Mouse (Mus musculus): ENCODE measurements around the gene 1110051M20Rik. TPM values are rescaled to one million over a fixed set of nuclear protein-coding genes. Genes with fewer than 3 reads are reported as not detected.

1110051M20Rik gene
- total RNA-seq, 2 experiments from 2014 or later, result 110 to 122 TPM

DNA sequence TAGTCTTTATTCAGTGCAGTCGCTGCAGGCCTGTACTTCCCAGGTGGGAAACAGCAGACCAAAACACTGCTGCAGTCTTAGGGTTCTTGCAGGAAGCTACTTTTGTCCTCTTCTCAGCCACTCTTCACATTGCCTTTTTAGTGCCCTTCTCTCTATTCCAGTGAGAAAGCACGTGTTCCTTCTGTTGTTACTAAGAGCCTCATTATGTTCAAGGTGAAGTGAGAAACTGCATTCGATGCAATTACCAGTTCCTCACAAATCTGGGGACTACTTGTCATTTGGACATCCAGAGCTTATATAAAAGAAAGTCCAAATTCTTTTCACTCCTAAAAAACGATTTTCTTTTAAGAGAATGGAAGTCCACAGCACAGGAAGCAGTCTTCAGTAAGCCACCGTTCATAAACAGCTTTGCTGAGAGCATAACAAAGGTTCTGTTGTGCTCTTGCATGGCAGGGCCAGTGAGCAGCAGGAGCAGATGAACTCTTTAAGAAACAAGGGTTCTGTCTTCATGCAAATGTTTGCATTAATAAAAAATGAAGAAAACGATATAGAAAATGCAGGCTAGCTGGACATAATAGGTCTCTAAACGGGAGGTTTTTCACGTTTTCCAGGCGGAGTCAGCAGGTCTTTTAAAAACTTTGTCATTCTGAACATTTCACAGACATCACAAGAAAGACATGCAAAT lies 14.4 kb downstream of the 1110051M20Rik start:
- peak overlapping the region; percentile 71 for H3K27ac ChIP-seq
- no peak for TF ChIP-seq CTCF (conservative IDR thresholded peaks at IDR 0.05)
- H3K4me3 ChIP-seq, result no peak overlapping the region; the same call in 1 of the 2 replicates
- DNase-seq (ENCODE audit: low spot score in 2 of 2), result no peak

DNA sequence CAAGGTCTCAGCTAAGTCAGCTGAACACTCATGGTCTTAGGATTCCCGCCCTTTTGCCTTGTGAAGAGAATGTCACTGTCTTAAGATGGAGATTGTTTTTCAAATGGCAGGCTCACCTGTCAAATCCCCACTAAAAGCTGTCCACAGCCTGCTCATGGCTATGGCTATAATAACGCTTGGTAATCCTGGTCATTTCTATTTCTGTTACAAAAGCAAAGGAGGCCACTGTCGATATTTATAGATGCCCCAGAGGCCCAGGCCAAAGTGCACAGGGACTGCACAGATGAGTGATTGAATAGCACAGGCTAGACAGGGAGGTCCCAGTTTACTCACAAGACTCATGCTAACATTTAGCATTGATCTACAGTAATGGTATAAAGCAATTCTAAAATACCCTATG lies 15.4 kb downstream of the 1110051M20Rik start:
- Histone ChIP-seq H3K27ac (peak overlapping the region; percentile 71), H3K4me3 (no peak overlapping the region)
- TF ChIP-seq CTCF (conservative IDR thresholded peaks at IDR 0.05), result no peak
- DNase-seq (ENCODE audit: low spot score in 2 of 2), result no peak

DNA sequence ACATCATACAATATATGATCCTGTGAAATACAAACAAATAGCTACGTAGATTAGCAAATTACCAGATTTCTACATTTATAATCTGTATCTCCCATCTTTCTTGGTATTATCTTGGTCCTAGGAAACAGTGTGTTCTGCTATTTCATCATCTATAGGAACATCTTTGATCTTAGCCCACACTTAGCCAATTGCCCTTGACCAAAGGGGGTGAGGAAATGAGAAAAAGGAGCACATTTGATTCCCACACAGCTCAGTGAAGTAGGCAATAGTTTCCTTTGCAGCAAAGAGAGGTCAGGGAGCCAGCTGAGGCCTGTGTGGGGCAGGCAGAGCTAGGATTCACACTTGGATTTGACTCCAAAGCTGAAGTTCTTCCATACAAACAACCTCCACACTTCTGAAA lies 18.2 kb downstream of the 1110051M20Rik start:
- H3K27ac ChIP-seq, result 0 out of 2 replicates have a peak overlapping the region, but pooled peaks have one; percentile 7
- no peak for DNase-seq (ENCODE audit: low spot score in 2 of 2)
- no peak overlapping the region for H3K4me3 ChIP-seq
- TF ChIP-seq CTCF (conservative IDR thresholded peaks at IDR 0.05), result no peak

DNA sequence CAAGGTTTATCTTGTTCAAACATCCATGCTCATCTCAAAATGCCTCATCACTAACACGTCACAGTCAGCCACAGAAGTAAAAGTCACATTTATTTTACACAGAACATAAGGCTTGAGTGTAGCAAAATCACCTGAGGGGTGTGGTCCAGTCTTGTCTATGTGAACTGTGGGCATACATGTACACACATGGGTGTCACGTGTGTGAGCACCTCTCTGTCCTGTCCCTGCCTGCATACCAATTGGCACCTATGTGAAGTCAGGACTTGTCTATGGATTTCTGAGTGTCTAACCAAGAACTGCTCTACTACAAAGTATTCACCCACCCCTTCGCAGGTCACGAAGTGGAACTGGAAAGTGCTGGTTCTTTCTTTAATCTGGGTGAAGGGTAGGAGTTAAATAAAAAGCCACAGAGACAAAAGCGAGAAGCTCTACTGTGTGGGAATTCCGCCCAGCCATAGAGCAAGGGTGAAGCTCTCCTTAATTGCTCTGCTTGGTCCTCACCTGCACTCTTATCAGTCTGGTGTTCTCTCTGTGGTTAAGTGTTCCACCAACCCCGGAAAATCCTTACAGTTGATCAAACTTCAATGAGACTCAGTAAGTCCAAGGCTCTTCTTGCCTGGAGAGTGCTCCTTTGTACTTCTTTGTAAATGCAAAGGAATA lies 20.3 kb downstream of the 1110051M20Rik start:
- Histone ChIP-seq H3K27ac (no peak overlapping the region), H3K4me3 (no peak overlapping the region)
- TF ChIP-seq CTCF (conservative IDR thresholded peaks at IDR 0.05), result no peak
- DNase-seq (ENCODE audit: low spot score in 2 of 2), result no peak

DNA sequence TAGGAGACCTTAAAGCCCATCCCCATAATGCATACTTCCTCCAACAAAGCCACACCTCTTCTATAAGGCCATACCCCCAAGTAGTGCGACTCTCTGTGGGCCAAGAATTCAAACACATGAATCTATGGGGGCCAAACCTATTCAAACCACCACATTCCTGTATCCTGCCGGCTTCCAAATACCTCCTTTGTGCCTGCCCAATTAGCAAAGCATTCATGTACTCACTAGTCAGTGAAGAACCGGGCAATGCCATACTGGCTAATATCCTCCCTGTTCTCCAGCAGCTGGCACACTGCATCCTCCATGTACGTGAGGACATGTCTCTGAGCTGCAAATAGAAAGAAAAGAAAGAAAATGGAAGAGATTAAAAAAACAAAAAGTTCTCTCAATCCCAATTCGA lies 22.9 kb downstream of the 1110051M20Rik start:
- TF ChIP-seq CTCF (conservative IDR thresholded peaks at IDR 0.05), result no peak
- H3K27ac ChIP-seq, result 0 out of 2 replicates have a peak overlapping the region, but pooled peaks have one; percentile 24
- no peak for DNase-seq (ENCODE audit: low spot score in 2 of 2)
- no peak overlapping the region for H3K4me3 ChIP-seq

DNA sequence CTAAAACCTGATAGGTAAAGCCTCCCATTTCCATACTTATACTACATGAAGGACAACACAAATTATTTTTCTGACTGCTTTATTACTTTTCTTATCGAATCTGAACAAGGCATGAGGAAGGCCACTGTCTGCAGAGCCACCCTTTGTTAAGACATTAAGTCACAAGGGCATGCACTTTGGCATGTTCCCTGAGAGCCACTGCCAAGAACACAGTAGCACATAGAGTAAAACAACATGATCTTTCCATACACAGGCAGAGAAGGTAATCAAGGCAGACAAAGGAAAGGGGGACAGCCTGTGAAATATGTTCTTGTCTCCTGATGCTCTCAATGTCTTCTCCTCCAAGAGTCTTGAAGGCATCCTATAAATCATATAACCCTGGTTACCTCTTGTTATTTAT lies 30.7 kb downstream of the 1110051M20Rik start:
- no peak for DNase-seq (ENCODE audit: low spot score in 2 of 2)
- no peak overlapping the region for H3K27ac ChIP-seq
- H3K4me3 ChIP-seq, result no peak overlapping the region
- TF ChIP-seq CTCF (conservative IDR thresholded peaks at IDR 0.05), result no peak

DNA sequence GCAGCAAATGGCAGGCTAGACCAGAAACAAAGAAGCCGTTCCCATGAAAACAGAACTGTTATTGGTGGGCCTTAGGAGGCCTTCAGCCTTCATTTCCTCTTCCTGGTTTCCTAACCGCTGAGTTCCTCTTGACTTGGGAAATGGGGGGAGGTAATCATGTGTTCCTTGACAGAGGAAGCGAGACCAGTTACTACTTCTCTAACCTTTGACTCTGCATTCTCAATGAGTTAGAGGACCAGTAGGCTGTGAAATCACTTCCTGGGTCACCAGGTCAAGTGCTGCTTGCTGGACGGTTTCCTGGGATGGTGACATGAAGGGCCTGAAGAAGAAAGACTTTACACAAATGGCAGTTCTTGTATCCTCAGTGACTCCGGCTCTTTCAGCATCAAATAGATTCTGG lies 32.1 kb downstream of the 1110051M20Rik start:
- Histone ChIP-seq H3K4me3 (no peak overlapping the region), H3K27ac (peak overlapping the region; percentile 2; the same call in 1 of the 2 replicates)
- TF ChIP-seq CTCF (conservative IDR thresholded peaks at IDR 0.05), result no peak
- DNase-seq (ENCODE audit: low spot score in 2 of 2), result no peak

DNA sequence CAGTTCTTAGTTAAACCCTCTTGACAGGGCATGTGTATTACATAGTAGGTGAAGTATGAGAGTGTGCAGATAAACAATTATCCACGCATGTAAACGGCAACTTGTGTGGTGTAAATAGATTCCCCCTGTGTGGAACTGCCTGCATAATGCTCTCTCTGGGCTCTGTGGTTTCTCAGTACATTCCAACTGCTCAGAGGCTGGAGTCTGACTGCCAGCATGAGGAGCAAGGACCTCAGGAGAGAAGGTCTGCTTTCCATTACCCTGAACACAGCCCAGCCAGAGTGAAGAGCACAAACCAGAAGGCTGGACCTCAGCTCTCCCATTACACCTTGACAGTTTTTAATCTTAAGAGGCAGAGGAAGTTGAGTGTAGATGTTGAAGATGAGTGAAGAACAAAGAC lies 33.0 kb downstream of the 1110051M20Rik start:
- DNase-seq (ENCODE audit: low spot score in 2 of 2), result no peak
- no peak for TF ChIP-seq CTCF (conservative IDR thresholded peaks at IDR 0.05)
- no peak overlapping the region for H3K27ac ChIP-seq
- no peak overlapping the region for H3K4me3 ChIP-seq

DNA sequence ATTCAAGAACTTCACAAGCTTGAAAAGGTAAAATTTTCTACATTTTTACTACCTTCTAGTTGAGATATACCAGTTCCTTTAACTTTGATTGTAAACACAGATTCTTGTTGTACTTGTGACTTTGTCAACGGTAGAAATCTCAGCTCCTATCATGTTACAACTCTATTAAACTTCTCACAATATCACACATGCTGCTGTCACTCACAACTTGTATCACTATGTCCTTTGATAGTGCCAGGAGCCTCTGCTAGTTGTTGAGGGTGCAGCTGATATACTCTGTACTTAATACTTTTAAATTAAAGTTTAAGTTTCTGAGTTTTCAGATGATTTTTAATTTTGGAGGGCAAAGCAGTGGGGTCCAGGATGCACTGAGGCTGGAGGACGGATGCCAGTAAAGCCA lies 36.5 kb downstream of the 1110051M20Rik start:
- TF ChIP-seq CTCF (conservative IDR thresholded peaks at IDR 0.05), result no peak
- Histone ChIP-seq H3K27ac (no peak overlapping the region), H3K4me3 (no peak overlapping the region)
- no peak for DNase-seq (ENCODE audit: low spot score in 2 of 2)

DNA sequence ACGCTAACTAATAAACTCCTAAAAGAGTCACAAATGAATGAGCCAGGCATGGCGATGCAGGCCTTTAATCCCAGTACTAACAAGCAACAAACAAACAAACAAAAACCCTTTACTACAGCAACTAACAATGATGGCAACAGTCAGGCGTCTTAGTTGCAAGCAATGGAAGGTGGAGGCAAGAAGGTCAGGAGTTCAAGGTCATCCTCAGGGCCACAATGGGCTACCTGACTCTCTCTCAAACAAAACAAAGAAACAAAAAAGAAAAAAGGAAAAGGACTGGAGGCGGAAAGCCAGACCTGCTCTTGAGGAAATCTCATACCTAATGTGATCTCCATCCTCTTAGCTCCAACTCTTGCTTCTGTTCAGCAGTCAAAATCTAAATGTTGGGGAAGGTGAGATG lies 39.4 kb downstream of the 1110051M20Rik start:
- DNase-seq (ENCODE audit: low spot score in 2 of 2), result no peak
- Histone ChIP-seq H3K27ac (no peak overlapping the region), H3K4me3 (no peak overlapping the region)
- TF ChIP-seq CTCF (conservative IDR thresholded peaks at IDR 0.05), result no peak

DNA sequence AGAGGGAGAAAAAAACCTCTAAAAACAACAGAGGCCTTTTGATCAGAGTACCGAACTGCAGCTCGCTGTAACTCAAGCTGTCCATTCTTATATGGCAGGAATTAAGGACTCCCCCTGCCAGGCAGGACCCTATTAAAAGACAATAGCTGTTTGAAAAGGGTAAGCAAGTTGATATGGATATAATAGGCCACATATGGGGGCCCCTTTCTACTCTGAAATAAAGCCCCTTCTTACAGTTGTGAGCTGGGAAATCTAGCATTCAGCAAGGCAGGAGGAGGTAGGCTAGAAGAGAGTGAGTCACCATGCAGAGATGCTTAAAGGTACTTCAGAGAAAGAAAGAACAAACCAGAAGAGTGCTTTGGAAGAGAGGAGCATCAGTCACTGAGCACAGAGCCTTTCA lies 44.8 kb downstream of the 1110051M20Rik start:
- TF ChIP-seq CTCF (conservative IDR thresholded peaks at IDR 0.05), result no peak
- no peak for DNase-seq (ENCODE audit: low spot score in 2 of 2)
- H3K27ac ChIP-seq, result peak overlapping the region; percentile 64
- no peak overlapping the region for H3K4me3 ChIP-seq

DNA sequence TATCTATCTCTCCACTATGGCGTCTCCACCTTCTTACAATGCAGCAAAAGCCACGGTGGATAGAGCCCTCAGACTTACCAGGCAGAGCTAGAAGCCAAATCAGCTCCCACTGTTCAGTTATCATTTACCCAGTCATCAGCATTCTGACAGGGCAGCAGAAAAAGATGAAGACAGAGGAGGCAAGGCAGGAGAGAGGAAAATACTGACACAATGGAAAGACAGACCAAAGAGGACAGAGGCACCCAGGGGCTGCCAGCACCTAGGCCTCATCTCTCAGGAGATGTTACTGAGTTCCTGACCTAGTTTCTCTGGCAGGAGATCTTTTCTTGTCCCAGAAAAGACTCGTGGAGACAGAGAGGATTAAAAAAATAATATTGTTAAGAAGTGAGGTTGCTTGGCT lies 45.3 kb downstream of the 1110051M20Rik start:
- DNase-seq (ENCODE audit: low spot score in 2 of 2), result no peak
- Histone ChIP-seq H3K4me3 (no peak overlapping the region), H3K27ac (peak overlapping the region; percentile 64)
- TF ChIP-seq CTCF (conservative IDR thresholded peaks at IDR 0.05), result no peak

DNA sequence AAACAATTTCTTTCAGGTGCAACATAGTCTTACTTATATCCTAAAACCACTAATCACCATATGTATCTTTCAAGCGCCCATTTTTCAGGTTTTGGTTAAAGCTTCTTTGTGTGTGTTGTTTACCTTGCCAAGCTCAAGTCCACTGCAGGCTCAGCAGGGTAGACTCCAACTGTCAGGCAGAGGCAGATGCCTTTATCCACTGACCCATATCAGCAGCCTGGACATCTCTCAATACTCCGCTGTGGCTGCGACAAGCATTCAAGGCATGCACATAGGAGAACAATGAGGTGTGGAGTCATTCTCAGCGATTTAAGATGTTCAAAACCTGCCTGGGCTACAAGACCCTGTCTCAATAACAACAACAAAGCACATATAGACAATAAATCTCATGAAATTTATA lies 50.4 kb downstream of the 1110051M20Rik start:
- Histone ChIP-seq H3K27ac (no peak overlapping the region), H3K4me3 (no peak overlapping the region)
- DNase-seq (ENCODE audit: low spot score in 2 of 2), result no peak
- TF ChIP-seq CTCF (conservative IDR thresholded peaks at IDR 0.05), result no peak

DNA sequence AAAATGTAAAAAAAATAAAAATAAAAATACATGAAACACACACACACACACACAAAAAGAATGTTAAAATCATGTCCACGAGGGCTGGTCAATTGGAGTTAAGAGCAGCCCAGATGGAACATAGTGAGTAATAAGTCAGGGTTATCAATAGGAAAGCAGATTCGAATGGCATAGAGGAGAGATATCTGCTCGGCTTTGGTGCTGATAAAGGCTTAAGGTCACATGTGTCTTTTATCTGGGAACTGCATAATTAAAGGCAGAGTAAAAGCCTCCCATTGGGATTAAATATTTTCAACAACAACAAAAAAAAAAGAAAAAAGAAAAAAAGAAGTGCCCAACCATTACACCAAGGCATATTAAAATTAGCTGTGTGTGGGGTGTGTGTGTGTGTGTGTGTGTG lies 55.8 kb downstream of the 1110051M20Rik start:
- Histone ChIP-seq H3K4me3 (no peak overlapping the region), H3K27ac (no peak overlapping the region)
- TF ChIP-seq CTCF (conservative IDR thresholded peaks at IDR 0.05), result no peak
- no peak for DNase-seq (ENCODE audit: low spot score in 2 of 2)
